Comparison of ENCODE assay signal across 30 mouse cellular contexts in genomic region chr15:97712546-97712945, GRCm38 (mm10). TPM values are rescaled to one million over a fixed set of nuclear protein-coding genes. Genes with fewer than 3 reads are reported as not detected.
"Had no signal": no experiment of that assay in that cellular context is flagged by ENCODE, and none has a peak within 500 bp of the region (broad histone marks: within the 10 kb centered on the region; RNA-seq: fewer than 3 reads in every experiment).

No protein-coding gene starts in this region.

- H3K9ac ChIP-seq: embryonic facial prominence, embryonic 12.5 days; embryonic facial prominence, embryonic 13.5 days; embryonic facial prominence, embryonic 15.5 days; forebrain, embryonic 12.5 days; forebrain, embryonic 13.5 days; forebrain, embryonic 15.5 days; forebrain, postnatal 0 days had no signal

- H3K4me2 ChIP-seq: embryonic facial prominence, embryonic 12.5 days; embryonic facial prominence, embryonic 13.5 days; embryonic facial prominence, embryonic 15.5 days; forebrain, embryonic 12.5 days; forebrain, embryonic 13.5 days; forebrain, embryonic 15.5 days had no signal

- H3K4me1 ChIP-seq: embryonic facial prominence, embryonic 13.5 days; embryonic facial prominence, embryonic 15.5 days; forebrain, embryonic 12.5 days; forebrain, embryonic 13.5 days; forebrain, embryonic 15.5 days had no signal

- ATAC-seq: forebrain, embryonic 13.5 days; forebrain, embryonic 14.5 days; forebrain, embryonic 15.5 days; forebrain, embryonic 16.5 days; forebrain, postnatal 0 days had no signal

- H3K9me3 ChIP-seq: embryonic facial prominence, embryonic 10.5 days; embryonic facial prominence, embryonic 12.5 days; embryonic facial prominence, embryonic 13.5 days; embryonic facial prominence, embryonic 15.5 days; forebrain, embryonic 10.5 days; forebrain, embryonic 12.5 days; forebrain, embryonic 13.5 days; forebrain, embryonic 15.5 days had no signal

- DNase-seq: cerebellum, adult 18-20 months; cerebellum, adult 2 months; cerebellum, adult 8-10 months; cerebellum, adult 9-10 months; cerebellum, adult 9-11 months; cerebellum, postnatal 10 days; cerebellum, postnatal 14 days; cerebellum, postnatal 25 days; cerebellum, postnatal 36 days; embryo, embryonic 11 days; forebrain, postnatal 0 days; gastrocnemius, adult 2 months; gastrocnemius, postnatal 10 days; gastrocnemius, postnatal 14 days; gastrocnemius, postnatal 25 days; gastrocnemius, postnatal 36 days; heart, adult 18-20 months had no signal

- H3K27me3 ChIP-seq: embryonic facial prominence, embryonic 13.5 days; embryonic facial prominence, embryonic 15.5 days; forebrain, embryonic 12.5 days; forebrain, embryonic 13.5 days; forebrain, embryonic 15.5 days had no signal

- H3K27ac ChIP-seq: embryonic facial prominence, embryonic 10.5 days; embryonic facial prominence, embryonic 12.5 days; embryonic facial prominence, embryonic 13.5 days; embryonic facial prominence, embryonic 15.5 days; forebrain, embryonic 10.5 days; forebrain, embryonic 12.5 days; forebrain, embryonic 13.5 days; forebrain, embryonic 15.5 days; gastrocnemius, adult 2 months had no signal

- H3K4me3 ChIP-seq: embryonic facial prominence, embryonic 10.5 days; embryonic facial prominence, embryonic 12.5 days; embryonic facial prominence, embryonic 13.5 days; embryonic facial prominence, embryonic 15.5 days; erythroblast, embryonic 14.5 days; forebrain, embryonic 10.5 days; forebrain, embryonic 12.5 days; forebrain, embryonic 13.5 days; forebrain, embryonic 15.5 days; gastrocnemius, adult 2 months had no signal

- H3K36me3 ChIP-seq: embryonic facial prominence, embryonic 10.5 days; embryonic facial prominence, embryonic 12.5 days; embryonic facial prominence, embryonic 13.5 days; embryonic facial prominence, embryonic 15.5 days; forebrain, embryonic 10.5 days; forebrain, embryonic 12.5 days; forebrain, embryonic 15.5 days had no signal

RNA-seq across cellular contexts. Expression of gene Endou, which starts 18.6 kb away (rescaled TPM):
- polyA plus RNA-seq: embryonic facial prominence, embryonic 11.5 days; erythroblast, embryonic 14.5 days; forebrain, embryonic 11.5 days had no signal

RNA-seq across cellular contexts. Expression of gene Rapgef3, which starts 55.2 kb away (rescaled TPM):
- polyA plus RNA-seq: erythroblast, embryonic 14.5 days had no signal
